Mouse (Mus musculus): ENCODE data around the gene Sertad1. TPM values are rescaled to one million over a fixed set of nuclear protein-coding genes. Genes with fewer than 3 reads are reported as not detected.

Gene Sertad1
- polyA plus RNA-seq, 1 experiment from 2014 or later: 18.5 TPM

GRCm38 (mm10) chr7:27471390-27472120 lies 15.2 kb upstream of the Sertad1 start:
- 89% methylated on average over 11 of the region's 11 CpGs for WGBS (ENCODE audit: insufficient replicate concordance)
- DNase-seq: no peak
- ATAC-seq: no peak

DNA sequence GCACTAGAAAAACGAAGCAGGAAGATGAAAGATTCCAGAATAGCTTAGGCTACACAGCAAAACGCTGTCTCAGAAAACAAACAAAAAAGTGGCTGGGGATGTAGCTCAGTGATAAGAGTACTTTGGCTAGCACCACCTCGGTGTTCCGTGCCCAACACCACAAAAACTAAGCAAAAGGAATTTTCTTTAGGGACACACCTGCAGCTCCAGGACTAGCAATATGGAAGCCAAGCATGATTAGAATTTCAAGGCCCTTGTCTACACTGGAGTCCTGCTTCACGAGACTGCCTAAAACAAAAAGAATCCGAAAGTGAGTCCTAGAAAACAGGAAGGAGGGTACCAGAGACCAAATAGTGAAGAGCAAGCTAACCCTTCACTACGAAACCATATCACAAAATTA lies 14.1 kb upstream of the Sertad1 start:
- TF ChIP-seq EP300 (IDR thresholded peaks at IDR 0.05; ENCODE audit: low read depth) (no peak), CTCF (IDR thresholded peaks at IDR 0.05; ENCODE audit: low read depth) (no peak)
- Histone ChIP-seq H3K4me3 (ENCODE audit: low read depth, low read length) (peak overlapping the region; percentile 92), H3K27ac (ENCODE audit: low read depth) (peak overlapping the region; percentile 99), H3K4me2 (ENCODE audit: low read depth, low read length) (peak overlapping the region; percentile 74), H3K9ac (replicated peaks) (peak overlapping the region; percentile 72), H3K4me1 (ENCODE audit: insufficient read depth) (peaks cover 25% of the 10 kb centered on the region), H3K9me3 (ENCODE audit: low read length) (no peaks in the 10 kb centered on the region), H3K27me3 (ENCODE audit: insufficient read depth, low read length) (no peaks in the 10 kb centered on the region), H3K36me3 (replicated peaks; ENCODE audit: insufficient read depth, low read length) (peaks cover 19% of the 10 kb centered on the region)
- ATAC-seq (no peak), DNase-seq (peak; percentile 28)
- 7% methylated on average over 7 of the region's 7 CpGs for WGBS (ENCODE audit: insufficient replicate concordance)

More at GRCm38 (mm10) chr7:27471390-27472120, 15.2 kb upstream of the Sertad1 start:
- Histone ChIP-seq H3K4me2 (ENCODE audit: low read depth, low read length) (no peak overlapping the region), H3K27me3 (ENCODE audit: insufficient read depth, low read length) (no peaks in the 10 kb centered on the region), H3K9me3 (ENCODE audit: low read length) (no peaks in the 10 kb centered on the region), H3K4me1 (ENCODE audit: insufficient read depth) (peaks cover 21% of the 10 kb centered on the region), H3K27ac (ENCODE audit: low read depth) (0 out of 2 replicates have a peak overlapping the region, but pooled peaks have one; percentile 99), H3K36me3 (replicated peaks; ENCODE audit: insufficient read depth, low read length) (peaks cover 13% of the 10 kb centered on the region), H3K4me3 (ENCODE audit: low read depth, low read length) (no peak overlapping the region), H3K9ac (replicated peaks) (no peak overlapping the region)
- TF ChIP-seq CTCF (IDR thresholded peaks at IDR 0.05; ENCODE audit: low read depth) (no peak), EP300 (IDR thresholded peaks at IDR 0.05; ENCODE audit: low read depth) (no peak)

DNA sequence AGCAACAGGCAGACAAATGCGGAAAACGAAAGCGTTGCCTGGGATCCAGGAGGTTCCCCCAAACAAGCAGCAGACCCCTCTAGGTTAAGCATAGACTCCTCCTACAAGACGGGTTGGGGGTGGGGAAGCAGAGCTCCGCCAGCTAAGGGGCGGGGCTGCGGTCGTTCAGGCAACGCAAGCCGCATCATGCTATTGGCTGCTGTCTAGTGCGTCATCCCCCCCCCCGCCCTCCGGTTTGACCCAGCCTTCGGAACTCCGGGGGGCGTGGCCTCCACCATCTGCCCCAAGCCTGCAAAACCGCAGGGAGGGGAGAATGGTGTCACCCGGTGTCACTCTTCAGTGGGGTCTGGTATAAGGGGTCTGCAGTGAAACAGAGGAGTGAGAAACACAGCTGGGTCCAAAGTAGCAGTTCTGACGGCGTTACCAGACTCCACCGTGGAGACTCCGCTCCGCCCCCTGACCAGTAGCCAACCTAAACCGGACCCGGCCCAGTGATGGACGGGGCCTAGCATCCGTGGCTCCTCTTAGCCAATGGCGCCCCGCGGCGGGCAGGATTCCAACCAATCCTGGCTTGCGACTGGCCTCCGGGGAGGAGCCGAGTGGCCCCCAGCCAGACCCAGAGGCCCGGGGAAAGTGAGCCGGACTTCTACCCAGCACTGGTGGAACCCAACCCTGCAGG lies 13.4 kb upstream of the Sertad1 start, which contains the start of gene Sertad3:
Gene Sertad3 (plus strand): TSS at position 613 of the 679 bp plus-strand sequence.
- ATAC-seq (peak; percentile 87), DNase-seq (peak; percentile 99)
- H3K9ac ChIP-seq (replicated peaks): peak within 1 kb of the TSS; percentile 92
- peaks cover 32% of the 10 kb centered on the region for H3K4me1 ChIP-seq (ENCODE audit: insufficient read depth)
- H3K9me3 ChIP-seq (ENCODE audit: low read length): no peaks in the 10 kb centered on the region
- peak within 1 kb of the TSS; percentile 99 for H3K27ac ChIP-seq (ENCODE audit: low read depth)
- H3K36me3 ChIP-seq (replicated peaks; ENCODE audit: insufficient read depth, low read length): peaks cover 23% of the 10 kb centered on the region
- H3K4me3 ChIP-seq (ENCODE audit: low read depth, low read length): peak within 1 kb of the TSS; percentile 92
- peak; percentile 59 for TF ChIP-seq EP300 (IDR thresholded peaks at IDR 0.05; ENCODE audit: low read depth)
- TF ChIP-seq CTCF (IDR thresholded peaks at IDR 0.05; ENCODE audit: low read depth): peak; percentile 20; the same call in 1 of the 2 replicates
- under 1% methylated on average over 36 of the region's 36 CpGs for WGBS (ENCODE audit: insufficient replicate concordance)
- peak within 1 kb of the TSS; percentile 74 for H3K4me2 ChIP-seq (ENCODE audit: low read depth, low read length)
- H3K27me3 ChIP-seq (ENCODE audit: insufficient read depth, low read length): no peaks in the 10 kb centered on the region

DNA sequence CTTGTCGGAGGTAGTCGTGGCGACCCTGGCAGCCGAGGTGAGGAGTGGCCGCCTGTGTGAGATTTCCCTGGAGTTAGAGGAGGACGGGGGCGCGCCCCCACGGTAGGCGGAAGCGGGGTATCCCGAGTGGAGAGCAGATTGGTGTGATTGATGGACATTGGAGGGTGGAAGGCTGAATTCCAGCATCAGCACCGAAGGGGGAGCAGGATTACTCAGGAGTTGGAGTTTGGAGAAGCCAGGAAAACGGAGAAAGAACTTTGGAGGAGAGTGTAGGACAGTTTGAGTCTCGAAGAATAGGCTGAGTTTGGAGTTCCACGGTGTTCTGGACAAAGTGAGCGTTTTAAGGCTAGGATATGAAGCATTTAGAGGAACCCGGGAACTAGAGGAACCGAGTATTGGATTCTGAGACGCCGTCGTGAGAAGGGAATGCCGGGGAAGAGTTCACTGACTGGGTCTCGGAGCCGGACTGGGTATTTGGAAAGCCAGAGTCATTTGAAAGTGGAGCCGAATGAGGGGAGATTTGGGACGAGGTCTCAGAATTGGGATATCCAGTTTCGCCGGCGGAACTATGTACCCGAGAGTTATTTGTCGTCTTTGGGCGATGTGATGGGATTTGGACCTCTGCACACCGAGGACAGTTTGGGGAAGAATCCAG lies 12.7 kb upstream of the Sertad1 start:
- H3K9ac ChIP-seq (replicated peaks): peak overlapping the region; percentile 92
- DNase-seq: no peak
- no peaks in the 10 kb centered on the region for H3K27me3 ChIP-seq (ENCODE audit: insufficient read depth, low read length)
- peak overlapping the region; percentile 99 for H3K27ac ChIP-seq (ENCODE audit: low read depth)
- H3K4me1 ChIP-seq (ENCODE audit: insufficient read depth): peaks cover 39% of the 10 kb centered on the region
- H3K9me3 ChIP-seq (ENCODE audit: low read length): no peaks in the 10 kb centered on the region
- WGBS (ENCODE audit: insufficient replicate concordance): under 1% methylated on average over 34 of the region's 34 CpGs
- H3K4me3 ChIP-seq (ENCODE audit: low read depth, low read length): peak overlapping the region; percentile 92
- peaks cover 23% of the 10 kb centered on the region for H3K36me3 ChIP-seq (replicated peaks; ENCODE audit: insufficient read depth, low read length)
- peak overlapping the region; percentile 74 for H3K4me2 ChIP-seq (ENCODE audit: low read depth, low read length)
- TF ChIP-seq CTCF (IDR thresholded peaks at IDR 0.05; ENCODE audit: low read depth) (no peak), EP300 (IDR thresholded peaks at IDR 0.05; ENCODE audit: low read depth) (no peak)
- ATAC-seq: peak; percentile 1; the same call in 1 of the 2 replicates

DNA sequence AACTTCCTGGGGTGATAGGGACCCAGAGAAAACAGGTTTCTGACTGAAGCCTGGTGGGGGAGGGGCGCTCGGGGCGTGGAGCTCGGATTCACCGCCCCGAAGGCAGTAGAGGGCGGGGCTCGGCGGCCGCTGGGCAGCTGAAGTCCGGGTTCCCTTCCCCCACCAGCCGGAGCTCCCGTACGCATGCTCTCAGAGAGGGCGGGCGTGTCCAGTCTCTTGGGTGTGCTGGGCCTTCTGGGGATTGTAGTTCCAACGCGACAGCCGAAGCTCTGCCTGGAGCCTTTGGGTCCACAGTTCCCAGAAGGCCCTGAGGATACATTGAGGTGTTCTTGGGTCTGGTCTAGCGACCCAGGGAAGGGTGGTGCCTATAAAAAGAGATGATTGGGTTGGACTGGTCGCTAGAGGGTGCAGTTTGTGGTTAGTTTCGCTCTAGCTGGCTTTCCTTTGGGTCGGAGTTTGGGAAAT lies 12.2 kb upstream of the Sertad1 start:
- peak; percentile 84 for TF ChIP-seq CTCF (IDR thresholded peaks at IDR 0.05; ENCODE audit: low read depth)
- TF ChIP-seq EP300 (IDR thresholded peaks at IDR 0.05; ENCODE audit: low read depth): peak; percentile 46
- ATAC-seq (peak; percentile 85), DNase-seq (peak; percentile 99)
- H3K9me3 ChIP-seq (ENCODE audit: low read length): no peaks in the 10 kb centered on the region
- H3K4me2 ChIP-seq (ENCODE audit: low read depth, low read length): peak overlapping the region; percentile 74
- H3K4me3 ChIP-seq (ENCODE audit: low read depth, low read length): peak overlapping the region; percentile 92
- peaks cover 43% of the 10 kb centered on the region for H3K4me1 ChIP-seq (ENCODE audit: insufficient read depth)
- no peaks in the 10 kb centered on the region for H3K27me3 ChIP-seq (ENCODE audit: insufficient read depth, low read length)
- peaks cover 23% of the 10 kb centered on the region for H3K36me3 ChIP-seq (replicated peaks; ENCODE audit: insufficient read depth, low read length)
- H3K27ac ChIP-seq (ENCODE audit: low read depth): peak overlapping the region; percentile 99
- WGBS (ENCODE audit: insufficient replicate concordance): under 1% methylated on average over 23 of the region's 23 CpGs
- H3K9ac ChIP-seq (replicated peaks): peak overlapping the region; percentile 92

Data from liver, postnatal 0 days (tissue).